In genomic region chr2:20894100-20894690, GRCm38 (mm10) we compare ENCODE assay signal across 8 mouse cellular contexts.
DNase-seq lines count a peak whose midpoint lies in the region; ATAC-seq and TF ChIP-seq lines count a peak whose summit lies in the region.

No protein-coding gene starts in this region.

- H3K27ac ChIP-seq in CH12.LX (ENCODE audit: insufficient read depth, low read depth) = no peak overlapping the region
- H3K27ac ChIP-seq in liver, embryonic 15.5 days (replicated peaks) = no peak overlapping the region
- H3K27ac ChIP-seq in neural tube, embryonic 14.5 days (ENCODE audit: low read depth, low read length) = no peak overlapping the region

- peaks cover 0 to 19% of the 10 kb centered on the region in 2 experiments; a peak in 2 of 4 replicates for H3K4me1 ChIP-seq in CH12.LX (ENCODE audit: control insufficient read depth in 1 of 2, insufficient read depth in 2 of 2)
- H3K4me1 ChIP-seq in liver, embryonic 15.5 days (replicated peaks) = 0 out of 2 replicates have a peak, but pooled peaks cover 4% of the 10 kb centered on the region
- H3K4me1 ChIP-seq in neural tube, embryonic 14.5 days (ENCODE audit: control insufficient read depth, insufficient read depth, low read length) = peaks cover 4% of the 10 kb centered on the region; the same call in 1 of the 2 replicates

- no peaks in the 10 kb centered on the region for H3K27me3 ChIP-seq in CH12.LX (replicated peaks)
- no peaks in the 10 kb centered on the region for H3K27me3 ChIP-seq in liver, embryonic 15.5 days
- no peaks in the 10 kb centered on the region for H3K27me3 ChIP-seq in neural tube, embryonic 14.5 days (ENCODE audit: control insufficient read depth, insufficient read depth, low read length)

- 31% methylated on average over 5 of the region's 5 CpGs for WGBS in liver, embryonic 15.5 days (ENCODE audit: insufficient replicate concordance)
- WGBS in neural tube, embryonic 14.5 days = 45% methylated on average over 5 of the region's 5 CpGs

- no peaks in the 10 kb centered on the region for H3K79me2 ChIP-seq in CH12.LX (replicated peaks; ENCODE audit: control insufficient read depth, extremely low read depth, insufficient read depth, poor library complexity, severe bottlenecking)

- peak in 1 of 2 experiments; percentile 80; a peak in 3 of 4 replicates for TF ChIP-seq CTCF in CH12.LX (conservative IDR thresholded peaks at IDR 0.05 in 1 of 2, IDR thresholded peaks at IDR 0.05 in 1 of 2; ENCODE audit: low read depth in 2 of 2, low read length in 2 of 2)

- no peak for TF ChIP-seq POLR2A in CH12.LX (IDR thresholded peaks at IDR 0.05; ENCODE audit: low read depth, low read length)

- peak; percentile 84 for ATAC-seq in common myeloid progenitor, adult 5-6 weeks (replicated peaks; ENCODE audit: low read depth, poor library complexity, severe bottlenecking)
- ATAC-seq in liver, embryonic 15.5 days (ENCODE audit: insufficient read depth) = peak; percentile 18; the same call in 1 of the 2 replicates
- ATAC-seq in neural tube, embryonic 14.5 days (ENCODE audit: low read depth) = peak; percentile 13; the same call in 1 of the 2 replicates

- H3K4me3 ChIP-seq in CH12.LX (replicated peaks in 1 of 3; ENCODE audit: low read depth in 2 of 3, low read length in 2 of 3, poor library complexity in 1 of 3) = no peak overlapping the region
- no peak overlapping the region for H3K4me3 ChIP-seq in liver, embryonic 15.5 days (replicated peaks)
- H3K4me3 ChIP-seq in neural tube, embryonic 14.5 days (ENCODE audit: low read depth, low read length) = no peak overlapping the region

- TF ChIP-seq EP300 in CH12.LX (IDR thresholded peaks at IDR 0.05; ENCODE audit: low read length) = peak; percentile 40; the same call in 1 of the 2 replicates

- H3K36me3 ChIP-seq in CH12.LX (replicated peaks in 1 of 2; ENCODE audit: control insufficient read depth in 1 of 2, insufficient read depth in 1 of 2, low read length in 1 of 2) = peaks cover 0 to 14% of the 10 kb centered on the region in 2 experiments
- H3K36me3 ChIP-seq in liver, embryonic 15.5 days (replicated peaks) = peaks cover 17% of the 10 kb centered on the region; the same call in 1 of the 2 replicates
- H3K36me3 ChIP-seq in neural tube, embryonic 14.5 days (ENCODE audit: control insufficient read depth, insufficient read depth, low read length) = no peaks in the 10 kb centered on the region

- no peaks in the 10 kb centered on the region for H3K9me3 ChIP-seq in CH12.LX (replicated peaks; ENCODE audit: low read length)
- no peaks in the 10 kb centered on the region for H3K9me3 ChIP-seq in liver, embryonic 15.5 days (replicated peaks)
- no peaks in the 10 kb centered on the region for H3K9me3 ChIP-seq in neural tube, embryonic 14.5 days (ENCODE audit: control insufficient read depth, low read length)

- TF ChIP-seq RAD21 in CH12.LX (IDR thresholded peaks at IDR 0.05; ENCODE audit: low read depth, low read length) = peak; percentile 63

- H3K9ac ChIP-seq in CH12.LX (ENCODE audit: insufficient read depth, low read depth) = no peak overlapping the region
- H3K9ac ChIP-seq in liver, embryonic 15.5 days = no peak overlapping the region
- no peak overlapping the region for H3K9ac ChIP-seq in neural tube, embryonic 14.5 days (replicated peaks; ENCODE audit: low read depth, low read length)

- dilution Hi-C loops in CH12.LX (cut with MboI; ENCODE audit: extremely low pct_ligation_motif_present, extremely low pct_unique_long_range_greater_than_20kb, low sequenced_read_pairs) = no loop called here

- no peak overlapping the region for H3K4me2 ChIP-seq in CH12.LX (ENCODE audit: insufficient read depth, low read depth, poor library complexity, severe bottlenecking)
- H3K4me2 ChIP-seq in liver, embryonic 15.5 days = no peak overlapping the region
- H3K4me2 ChIP-seq in neural tube, embryonic 14.5 days (ENCODE audit: low read depth, low read length) = no peak overlapping the region

- peak; percentile 46 for DNase-seq in 3T3-L1 (ENCODE audit: low read depth, low spot score)
- DNase-seq in CH12.LX (ENCODE audit: extremely low read depth) = peak; percentile 90
- peak; percentile 51 for DNase-seq in heart, postnatal 4 days
- DNase-seq in spleen, postnatal 14 days (ENCODE audit: low spot score in 2 of 2) = no peak
- DNase-seq in left cerebral cortex, adult 18-20 months (ENCODE audit: low spot score in 2 of 2) = no peak

- in situ Hi-C loops in CH12.LX (cut with MboI; ENCODE audit: low pct_ligation_motif_present, low pct_unique_long_range_greater_than_20kb, low sequenced_read_pairs) = loop anchor here (10.0 kb wide), 1 partner anchor 291 kb away; no protein-coding TSS in a partner anchor

TF ChIP-seq in CH12.LX, 34 proteins besides CTCF, POLR2A, EP300 and RAD21:
- TF ChIP-seq CHD2 (IDR thresholded peaks at IDR 0.05; ENCODE audit: low read length) (peak; percentile 86), KAT2A (IDR thresholded peaks at IDR 0.05; ENCODE audit: insufficient replicate concordance, low read length) (no peak), ELF1 (IDR thresholded peaks at IDR 0.05; ENCODE audit: low read depth, low read length) (peak; percentile 60; the same call in 1 of the 2 replicates), MAX (IDR thresholded peaks at IDR 0.05; ENCODE audit: low read length) (peak; percentile 49; the same call in 1 of the 2 replicates), TBP (conservative IDR thresholded peaks at IDR 0.05; ENCODE audit: low read depth, low read length) (no peak), ZNF384 (IDR thresholded peaks at IDR 0.05; ENCODE audit: low read depth, low read length) (peak; percentile 70; the same call in 1 of the 2 replicates), TCF12 (IDR thresholded peaks at IDR 0.05; ENCODE audit: low read depth, low read length) (peak; percentile 19; the same call in 1 of the 2 replicates), JUN (IDR thresholded peaks at IDR 0.05; ENCODE audit: insufficient read depth, low read depth, low read length) (peak; percentile 75), HCFC1 (IDR thresholded peaks at IDR 0.05; ENCODE audit: low read depth, low read length) (no peak), POLR2AphosphoS2 (IDR thresholded peaks at IDR 0.05; ENCODE audit: low read depth, low read length) (no peak), USF2 (conservative IDR thresholded peaks at IDR 0.05; ENCODE audit: low read depth, low read length) (no peak), SMC3 (IDR thresholded peaks at IDR 0.05; ENCODE audit: low read depth, low read length) (peak; percentile 75), PAX5 (IDR thresholded peaks at IDR 0.05; ENCODE audit: low read length) (no peak), NRF1 (IDR thresholded peaks at IDR 0.05; ENCODE audit: low read depth, low read length) (no peak), E2F4 (IDR thresholded peaks at IDR 0.05; ENCODE audit: insufficient replicate concordance, low read depth, low read length) (no peak), MEF2A (IDR thresholded peaks at IDR 0.05; ENCODE audit: borderline replicate concordance, low read depth, low read length) (peak; percentile 56; the same call in 1 of the 2 replicates), UBTF (IDR thresholded peaks at IDR 0.05; ENCODE audit: low read depth, low read length) (no peak), ZC3H11A (IDR thresholded peaks at IDR 0.05; ENCODE audit: low read depth, low read length) (no peak), GABPA (IDR thresholded peaks at IDR 0.05; ENCODE audit: insufficient replicate concordance, low read depth, low read length) (no peak), IRF4 (IDR thresholded peaks at IDR 0.05; ENCODE audit: low read depth, low read length) (peak; percentile 71), BHLHE40 (IDR thresholded peaks at IDR 0.05; ENCODE audit: low read depth, low read length) (peak; percentile 23; the same call in 1 of the 2 replicates), RCOR1 (conservative IDR thresholded peaks at IDR 0.05; ENCODE audit: low read depth, low read length) (0 out of 2 replicates have a peak, but pooled peaks have one; percentile 16), SIN3A (IDR thresholded peaks at IDR 0.05; ENCODE audit: low read length) (peak; percentile 82), JUND (conservative IDR thresholded peaks at IDR 0.05; ENCODE audit: low read depth, low read length) (peak; percentile 64; the same call in 1 of the 2 replicates), ZMIZ1 (IDR thresholded peaks at IDR 0.05; ENCODE audit: low read depth, low read length) (no peak), MAFK (IDR thresholded peaks at IDR 0.05; ENCODE audit: insufficient replicate concordance, low read length) (no peak), MXI1 (IDR thresholded peaks at IDR 0.05; ENCODE audit: low read depth, low read length) (peak; percentile 39; the same call in 1 of the 2 replicates), MAZ (IDR thresholded peaks at IDR 0.05; ENCODE audit: low read depth, low read length) (0 out of 2 replicates have a peak, but pooled peaks have one; percentile 20), NELFE (IDR thresholded peaks at IDR 0.05; ENCODE audit: low read depth, low read length) (no peak), ETS1 (conservative IDR thresholded peaks at IDR 0.05; ENCODE audit: low read depth, low read length) (peak; percentile 64), ZKSCAN1 (IDR thresholded peaks at IDR 0.05; ENCODE audit: borderline replicate concordance, low read depth, low read length) (no peak), CHD1 (IDR thresholded peaks at IDR 0.05; ENCODE audit: low read depth, low read length) (no peak), MYC (IDR thresholded peaks at IDR 0.05; ENCODE audit: low read depth, low read length) (peak; percentile 45; the same call in 1 of the 2 replicates), USF1 (IDR thresholded peaks at IDR 0.05; ENCODE audit: low read depth, low read length) (no peak)

Comparison
In these comparisons a context has a peak if more than half of its experiments do, and no peak if none do; other contexts are left out.
1. DNase-seq: peak in 3T3-L1 (single experiment), CH12.LX (single experiment) and heart, postnatal 4 days (single experiment); none in spleen, postnatal 14 days (0 of 2) and left cerebral cortex, adult 18-20 months (0 of 2).
2. ATAC-seq: peak in every context shown above with its lines; median percentile 84 in common myeloid progenitor, adult 5-6 weeks; 18 in liver, embryonic 15.5 days; 13 in neural tube, embryonic 14.5 days.